Mouse (Mus musculus) bone marrow macrophage, adult 2 months (primary cell): ENCODE measurements around the gene Kcnh2.

Experiments used
- CTCF ChIP-seq: IDR thresholded peaks from 2 replicates; pipeline ENCODE4 v1.5.1; 2012; ENCODE audit warnings: low read depth, mild to moderate bottlenecking, low read length, moderate library complexity
- POLR2A ChIP-seq: IDR thresholded peaks from 2 replicates; pipeline ENCODE4 v1.6.1; 2012; ENCODE audit warnings: mild to moderate bottlenecking, low read depth, low read length, borderline replicate concordance

- no peak for TF ChIP-seq CTCF
- no peak for TF ChIP-seq POLR2A
Measured at GRCm38 (mm10) chr5:24366426-24366825, 15.0 kb upstream of the Kcnh2 start.
